Mouse (Mus musculus): ENCODE data around the gene Krt83. TPM values are rescaled to one million over a fixed set of nuclear protein-coding genes. Genes with fewer than 3 reads are reported as not detected.

Krt83 gene
- polyA plus RNA-seq, 1 experiment from 2014 or later: not detected

DNA sequence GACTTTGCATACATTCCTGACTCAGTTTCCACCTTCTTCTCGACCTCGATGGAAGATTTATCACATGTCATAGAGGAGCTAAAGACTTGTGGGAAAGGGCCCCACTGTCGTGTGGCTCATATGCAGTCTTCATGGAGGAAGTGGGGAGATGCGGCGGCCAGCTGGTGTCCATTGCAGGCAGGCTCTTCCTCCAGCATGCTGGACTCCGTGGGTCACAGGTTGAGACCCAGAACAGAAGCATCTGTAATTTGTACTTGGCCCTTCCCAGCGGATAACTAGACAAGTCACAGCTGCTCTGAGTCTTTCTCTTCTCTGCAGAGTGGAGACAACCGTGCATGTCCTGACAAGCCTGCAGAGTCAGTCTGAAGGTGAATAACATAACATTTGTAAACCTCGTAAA lies 16.9 kb upstream of the Krt83 start:
- ATAC-seq (ENCODE audit: insufficient number of reproducible peaks, low FRiP score, low TSS enrichment, low read depth) (no peak), DNase-seq (ENCODE audit: low spot score) (no peak)
- whole genome bisulfite sequencing: 75% methylated on average over 9 of the region's 9 CpGs

DNA sequence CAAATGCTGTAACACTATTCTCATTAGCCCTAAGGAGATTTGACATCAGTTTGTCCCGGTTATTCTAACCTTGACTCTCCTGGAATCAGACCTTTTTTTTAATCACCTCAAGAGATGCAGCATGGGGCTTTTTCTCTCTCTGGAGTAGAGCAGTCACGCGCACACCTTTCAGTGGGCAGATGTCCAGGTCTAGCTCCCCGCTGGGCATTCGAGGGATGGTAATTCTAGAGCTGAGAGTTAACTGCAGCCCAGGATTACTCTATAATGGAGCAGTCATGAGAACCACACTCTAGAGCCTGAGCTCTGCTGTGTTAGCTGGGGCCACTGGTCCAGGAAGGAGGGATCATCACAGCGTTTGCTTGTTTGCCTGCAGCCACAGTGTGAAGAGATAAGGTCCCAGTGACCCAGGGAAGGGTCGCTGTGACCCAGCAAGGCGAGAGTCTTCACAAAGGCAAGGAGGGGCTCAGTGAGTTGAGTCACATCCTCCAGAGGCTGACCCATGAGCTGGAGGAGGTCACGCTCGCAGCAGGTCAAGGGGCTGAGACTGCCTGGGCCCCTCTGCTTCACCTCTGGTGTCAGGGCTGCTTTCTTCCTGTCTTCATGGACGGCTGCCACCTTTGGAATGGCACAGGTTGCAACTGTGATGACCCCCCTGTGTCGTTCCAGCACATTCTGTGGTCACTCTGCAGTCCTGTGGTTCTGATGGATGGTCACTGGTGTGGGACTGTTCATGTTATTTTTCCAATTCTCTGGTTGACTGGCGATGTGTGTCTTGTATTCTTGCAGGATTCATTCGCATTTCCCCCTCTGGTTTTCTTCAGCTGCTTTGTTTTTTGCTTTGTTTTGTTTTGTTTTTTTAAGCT lies 15.8 kb upstream of the Krt83 start:
- DNase-seq (ENCODE audit: low spot score): no peak
- Histone ChIP-seq H3K36me3 (ENCODE audit: control insufficient read depth, insufficient read depth, low read length) (no peaks in the 10 kb centered on the region), H3K9me3 (ENCODE audit: control insufficient read depth, low read length) (no peaks in the 10 kb centered on the region), H3K27me3 (ENCODE audit: control insufficient read depth, insufficient read depth, low read length) (no peaks in the 10 kb centered on the region), H3K4me2 (ENCODE audit: low read depth, severe bottlenecking) (no peak overlapping the region), H3K27ac (replicated peaks; ENCODE audit: low read depth, low read length) (no peak overlapping the region), H3K4me3 (ENCODE audit: low read depth, low read length) (no peak overlapping the region), H3K9ac (ENCODE audit: low read length) (no peak overlapping the region), H3K4me1 (ENCODE audit: control insufficient read depth, insufficient read depth, low read length) (no peaks in the 10 kb centered on the region)
- ATAC-seq (ENCODE audit: insufficient number of reproducible peaks, low FRiP score, low TSS enrichment, low read depth): no peak
- 60% methylated on average over 14 of the region's 14 CpGs for WGBS

More for the DNA sequence above, 16.9 kb upstream of the Krt83 start:
- Histone ChIP-seq H3K9me3 (ENCODE audit: control insufficient read depth, low read length) (no peaks in the 10 kb centered on the region), H3K4me1 (ENCODE audit: control insufficient read depth, insufficient read depth, low read length) (no peaks in the 10 kb centered on the region), H3K36me3 (ENCODE audit: control insufficient read depth, insufficient read depth, low read length) (no peaks in the 10 kb centered on the region), H3K4me2 (ENCODE audit: low read depth, severe bottlenecking) (no peak overlapping the region), H3K9ac (ENCODE audit: low read length) (no peak overlapping the region), H3K27me3 (ENCODE audit: control insufficient read depth, insufficient read depth, low read length) (no peaks in the 10 kb centered on the region), H3K4me3 (ENCODE audit: low read depth, low read length) (no peak overlapping the region), H3K27ac (replicated peaks; ENCODE audit: low read depth, low read length) (no peak overlapping the region)

GRCm38 (mm10) chr15:101497181-101497580 lies 5.9 kb upstream of the Krt83 start:
- 74% methylated on average over 2 of the region's 2 CpGs for WGBS
- ATAC-seq (ENCODE audit: insufficient number of reproducible peaks, low FRiP score, low TSS enrichment, low read depth) (no peak), DNase-seq (ENCODE audit: low spot score) (peak; percentile 27)

DNA sequence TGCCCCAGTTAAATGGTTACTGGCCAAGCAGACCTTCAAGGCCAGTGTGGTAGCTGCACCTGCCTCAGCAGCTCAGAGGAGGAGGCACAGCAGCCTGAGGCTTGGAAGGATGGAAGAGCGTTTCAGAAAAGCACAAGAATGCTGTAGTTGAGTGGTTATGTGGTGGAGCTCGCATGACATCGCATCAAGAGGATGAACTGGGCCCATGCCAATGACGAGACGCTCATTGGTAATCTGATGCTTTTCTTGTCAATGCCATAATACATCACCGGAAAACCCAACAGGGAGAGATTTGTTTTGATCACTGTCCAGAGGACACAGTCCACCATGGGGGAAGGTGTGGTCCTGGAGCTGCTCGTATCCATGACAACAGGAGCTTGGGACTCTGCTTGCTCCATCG lies 4.0 kb upstream of the Krt83 start:
- 85% methylated on average over 8 of the region's 8 CpGs for WGBS
- H3K9me3 ChIP-seq (ENCODE audit: control insufficient read depth, low read length): no peaks in the 10 kb centered on the region
- DNase-seq (ENCODE audit: low spot score): no peak
- H3K9ac ChIP-seq (ENCODE audit: low read length): no peak overlapping the region
- no peaks in the 10 kb centered on the region for H3K4me1 ChIP-seq (ENCODE audit: control insufficient read depth, insufficient read depth, low read length)
- H3K27ac ChIP-seq (replicated peaks; ENCODE audit: low read depth, low read length): no peak overlapping the region
- no peak for ATAC-seq (ENCODE audit: insufficient number of reproducible peaks, low FRiP score, low TSS enrichment, low read depth)
- H3K4me2 ChIP-seq (ENCODE audit: low read depth, severe bottlenecking): no peak overlapping the region
- H3K4me3 ChIP-seq (ENCODE audit: low read depth, low read length): no peak overlapping the region
- no peaks in the 10 kb centered on the region for H3K36me3 ChIP-seq (ENCODE audit: control insufficient read depth, insufficient read depth, low read length)
- no peaks in the 10 kb centered on the region for H3K27me3 ChIP-seq (ENCODE audit: control insufficient read depth, insufficient read depth, low read length)

More at GRCm38 (mm10) chr15:101497181-101497580, 5.9 kb upstream of the Krt83 start:
- Histone ChIP-seq H3K9ac (ENCODE audit: low read length) (no peak overlapping the region), H3K27me3 (ENCODE audit: control insufficient read depth, insufficient read depth, low read length) (no peaks in the 10 kb centered on the region), H3K4me2 (ENCODE audit: low read depth, severe bottlenecking) (no peak overlapping the region), H3K4me1 (ENCODE audit: control insufficient read depth, insufficient read depth, low read length) (no peaks in the 10 kb centered on the region), H3K27ac (replicated peaks; ENCODE audit: low read depth, low read length) (no peak overlapping the region), H3K9me3 (ENCODE audit: control insufficient read depth, low read length) (no peaks in the 10 kb centered on the region), H3K36me3 (ENCODE audit: control insufficient read depth, insufficient read depth, low read length) (no peaks in the 10 kb centered on the region), H3K4me3 (ENCODE audit: low read depth, low read length) (no peak overlapping the region)

DNA sequence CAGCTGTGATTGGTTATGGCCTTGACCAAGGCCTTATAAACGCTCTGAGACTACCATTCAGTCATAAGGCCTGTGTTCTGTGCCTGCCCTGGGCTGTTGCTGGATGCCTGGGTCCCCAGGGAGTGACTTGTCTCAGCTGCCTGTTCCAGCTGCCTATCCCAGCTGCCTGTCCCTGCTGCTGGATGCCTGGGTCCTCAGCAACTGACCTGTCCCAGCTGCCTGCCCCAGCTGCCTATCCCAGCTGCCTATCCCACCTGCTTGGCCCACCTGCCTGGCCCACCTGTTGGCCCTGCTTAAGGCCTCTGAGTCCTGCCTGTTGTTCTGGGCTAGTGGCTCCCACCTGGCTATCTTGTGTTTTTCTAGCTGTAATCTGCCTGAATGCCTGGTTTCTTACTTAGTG lies 2.9 kb upstream of the Krt83 start:
- Histone ChIP-seq H3K4me1 (ENCODE audit: control insufficient read depth, insufficient read depth, low read length) (no peaks in the 10 kb centered on the region), H3K9me3 (ENCODE audit: control insufficient read depth, low read length) (no peaks in the 10 kb centered on the region), H3K4me3 (ENCODE audit: low read depth, low read length) (no peak overlapping the region), H3K36me3 (ENCODE audit: control insufficient read depth, insufficient read depth, low read length) (no peaks in the 10 kb centered on the region), H3K27me3 (ENCODE audit: control insufficient read depth, insufficient read depth, low read length) (no peaks in the 10 kb centered on the region), H3K9ac (ENCODE audit: low read length) (no peak overlapping the region), H3K4me2 (ENCODE audit: low read depth, severe bottlenecking) (no peak overlapping the region), H3K27ac (replicated peaks; ENCODE audit: low read depth, low read length) (no peak overlapping the region)
- DNase-seq (ENCODE audit: low spot score): no peak
- ATAC-seq (ENCODE audit: insufficient number of reproducible peaks, low FRiP score, low TSS enrichment, low read depth): no peak
- 73% methylated on average over 1 of the region's 1 CpGs for WGBS

DNA sequence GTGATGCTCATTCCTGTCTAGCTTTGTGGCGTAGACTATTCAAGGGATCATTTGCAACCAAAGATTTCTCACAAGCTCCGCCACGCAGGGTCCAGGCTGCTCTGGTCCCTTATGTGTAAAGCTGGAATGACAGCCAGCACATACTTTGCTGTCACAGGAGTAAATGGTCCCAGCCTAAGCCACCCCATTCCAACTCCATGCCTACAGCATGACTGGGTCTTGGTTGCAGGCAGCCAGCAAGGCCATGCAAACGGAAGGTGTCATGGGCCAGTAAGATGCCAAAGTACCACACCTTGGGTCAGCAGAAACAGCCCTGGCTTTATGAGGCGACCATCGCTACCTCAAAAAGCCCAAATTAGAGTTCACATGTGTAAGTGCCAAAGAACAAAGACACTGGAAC lies 2.4 kb upstream of the Krt83 start:
- Histone ChIP-seq H3K9me3 (ENCODE audit: control insufficient read depth, low read length) (no peaks in the 10 kb centered on the region), H3K27me3 (ENCODE audit: control insufficient read depth, insufficient read depth, low read length) (no peaks in the 10 kb centered on the region), H3K4me2 (ENCODE audit: low read depth, severe bottlenecking) (no peak overlapping the region), H3K36me3 (ENCODE audit: control insufficient read depth, insufficient read depth, low read length) (no peaks in the 10 kb centered on the region), H3K9ac (ENCODE audit: low read length) (no peak overlapping the region), H3K4me1 (ENCODE audit: control insufficient read depth, insufficient read depth, low read length) (no peaks in the 10 kb centered on the region), H3K27ac (replicated peaks; ENCODE audit: low read depth, low read length) (no peak overlapping the region), H3K4me3 (ENCODE audit: low read depth, low read length) (no peak overlapping the region)
- WGBS: 94% methylated on average over 6 of the region's 6 CpGs
- no peak for ATAC-seq (ENCODE audit: insufficient number of reproducible peaks, low FRiP score, low TSS enrichment, low read depth)
- DNase-seq (ENCODE audit: low spot score): no peak

DNA sequence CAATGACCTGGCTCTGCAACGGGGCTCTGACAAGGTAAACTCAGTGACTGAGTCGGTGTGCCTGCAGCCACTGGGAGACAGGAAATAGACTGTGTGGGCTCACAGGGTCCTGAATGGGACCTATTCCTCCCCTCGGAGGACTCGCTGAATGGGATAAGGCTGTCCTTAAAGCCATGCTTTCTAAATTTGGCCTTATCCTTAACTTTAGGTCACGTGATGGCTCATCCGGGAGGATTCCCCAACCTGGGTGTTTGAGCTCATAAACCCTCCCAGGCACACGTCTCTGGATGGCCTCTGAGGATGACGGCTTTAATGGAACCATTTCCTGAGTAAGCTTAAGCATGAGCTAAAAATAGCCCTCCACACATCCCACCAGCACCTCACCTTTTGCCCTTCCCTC lies 1.4 kb upstream of the Krt83 start:
- Histone ChIP-seq H3K27me3 (ENCODE audit: control insufficient read depth, insufficient read depth, low read length) (no peaks in the 10 kb centered on the region), H3K4me3 (ENCODE audit: low read depth, low read length) (no peak overlapping the region), H3K36me3 (ENCODE audit: control insufficient read depth, insufficient read depth, low read length) (no peaks in the 10 kb centered on the region), H3K9ac (ENCODE audit: low read length) (no peak overlapping the region), H3K9me3 (ENCODE audit: control insufficient read depth, low read length) (no peaks in the 10 kb centered on the region), H3K4me2 (ENCODE audit: low read depth, severe bottlenecking) (no peak overlapping the region), H3K4me1 (ENCODE audit: control insufficient read depth, insufficient read depth, low read length) (no peaks in the 10 kb centered on the region), H3K27ac (replicated peaks; ENCODE audit: low read depth, low read length) (no peak overlapping the region)
- no peak for ATAC-seq (ENCODE audit: insufficient number of reproducible peaks, low FRiP score, low TSS enrichment, low read depth)
- DNase-seq (ENCODE audit: low spot score): no peak
- 47% methylated on average over 8 of the region's 8 CpGs for WGBS

GRCm38 (mm10) chr15:101485911-101486635 lies 5.2 kb downstream of the Krt83 start:
- no peak for ATAC-seq (ENCODE audit: insufficient number of reproducible peaks, low FRiP score, low TSS enrichment, low read depth)
- Histone ChIP-seq H3K9ac (ENCODE audit: low read length) (no peak overlapping the region), H3K4me1 (ENCODE audit: control insufficient read depth, insufficient read depth, low read length) (no peaks in the 10 kb centered on the region), H3K27me3 (ENCODE audit: control insufficient read depth, insufficient read depth, low read length) (no peaks in the 10 kb centered on the region), H3K36me3 (ENCODE audit: control insufficient read depth, insufficient read depth, low read length) (no peaks in the 10 kb centered on the region), H3K9me3 (ENCODE audit: control insufficient read depth, low read length) (no peaks in the 10 kb centered on the region), H3K4me3 (ENCODE audit: low read depth, low read length) (no peak overlapping the region), H3K27ac (replicated peaks; ENCODE audit: low read depth, low read length) (no peak overlapping the region), H3K4me2 (ENCODE audit: low read depth, severe bottlenecking) (no peak overlapping the region)
- no peak for DNase-seq (ENCODE audit: low spot score)
- WGBS: 83% methylated on average over 11 of the region's 11 CpGs
